Comparison of ENCODE assay signal across 11 mouse cellular contexts in the genomic region with DNA sequence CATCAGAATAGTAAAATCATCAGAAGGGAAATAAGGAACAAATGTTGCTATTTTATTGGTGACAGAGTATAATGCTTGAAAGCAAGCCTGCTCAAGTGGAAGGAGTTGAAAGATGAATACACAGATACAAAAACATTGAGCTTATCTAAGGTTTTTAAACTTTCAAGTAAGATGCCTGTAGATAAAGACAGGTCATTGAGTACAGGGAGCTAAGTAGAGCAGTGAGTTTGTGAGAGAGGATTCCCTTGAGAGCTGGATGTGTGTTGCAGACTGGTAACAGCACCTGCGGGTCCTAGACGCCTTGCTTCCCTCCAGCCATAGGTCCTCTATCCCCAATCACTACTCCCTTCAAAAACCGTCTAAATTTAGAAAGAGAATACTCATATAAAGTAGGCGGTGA. TPM values are rescaled to one million over a fixed set of nuclear protein-coding genes. Genes with fewer than 3 reads are reported as not detected.
A peak's percentile ranks its signal among the peaks of the same experiment; 100 is the strongest.
DNase-seq lines count a peak whose midpoint lies in the region; ATAC-seq and TF ChIP-seq lines count a peak whose summit lies in the region.
"Had no signal": no experiment of that assay in that cellular context is flagged by ENCODE, and none has a peak within 500 bp of the region (broad histone marks: within the 10 kb centered on the region; RNA-seq: fewer than 3 reads in every experiment).

No protein-coding gene starts in this region.

- no peak for TF ChIP-seq RAD21 in CH12.LX (IDR thresholded peaks at IDR 0.05; ENCODE audit: low read depth, low read length)

- H3K27me3 ChIP-seq in heart, embryonic 13.5 days (replicated peaks), result no peaks in the 10 kb centered on the region
- no peaks in the 10 kb centered on the region for H3K27me3 ChIP-seq in CH12.LX (replicated peaks)
- H3K27me3 ChIP-seq in forebrain, embryonic 15.5 days, result no peaks in the 10 kb centered on the region
- no peaks in the 10 kb centered on the region for H3K27me3 ChIP-seq in liver, postnatal 0 days (ENCODE audit: insufficient read depth, low read length)

- no peak for DNase-seq in heart, adult 9 months (ENCODE audit: low spot score in 2 of 2)
- no peak for DNase-seq in CH12.LX (ENCODE audit: extremely low read depth)
- no peak for DNase-seq in liver, postnatal 0 days
- no peak for DNase-seq in B cell, adult 2 months
- no peak for DNase-seq in gastrocnemius, postnatal 10 days
- no peak for DNase-seq in testis, postnatal 14 days (ENCODE audit: low spot score)
- DNase-seq: cerebellum, adult 11-12 months; kidney, postnatal 25 days; right cerebral cortex, postnatal 4 days had no signal

- peak overlapping the region; percentile 78 for H3K4me3 ChIP-seq in heart, embryonic 13.5 days
- peak overlapping the region in 2 of 3 experiments; percentile 74 to 86 for H3K4me3 ChIP-seq in CH12.LX (replicated peaks in 1 of 3; ENCODE audit: low read depth in 2 of 3, low read length in 2 of 3, poor library complexity in 1 of 3)
- H3K4me3 ChIP-seq in forebrain, embryonic 15.5 days, result peak overlapping the region; percentile 74
- peak overlapping the region; percentile 84 for H3K4me3 ChIP-seq in liver, postnatal 0 days (ENCODE audit: low read depth, low read length)

- in situ Hi-C loops in CH12.LX (cut with MboI; ENCODE audit: low pct_ligation_motif_present, low pct_unique_long_range_greater_than_20kb, low sequenced_read_pairs), result no loop called here

- 15% methylated on average over 4 of the region's 4 CpGs for WGBS in heart, embryonic 13.5 days
- WGBS in forebrain, embryonic 15.5 days, result 17% methylated on average over 4 of the region's 4 CpGs
- 30% methylated on average over 4 of the region's 4 CpGs for WGBS in liver, postnatal 0 days (ENCODE audit: insufficient replicate concordance)

- ATAC-seq in heart, embryonic 13.5 days (ENCODE audit: extremely low read depth, insufficient number of reproducible peaks, low FRiP score, low TSS enrichment), result no peak
- no peak for ATAC-seq in forebrain, embryonic 15.5 days (replicated peaks)
- no peak for ATAC-seq in liver, postnatal 0 days

- peak overlapping the region; percentile 76 for H3K4me2 ChIP-seq in heart, embryonic 13.5 days
- H3K4me2 ChIP-seq in CH12.LX (ENCODE audit: insufficient read depth, low read depth, poor library complexity, severe bottlenecking), result peak overlapping the region; percentile 93
- H3K4me2 ChIP-seq in forebrain, embryonic 15.5 days (replicated peaks), result peak overlapping the region; percentile 58
- H3K4me2 ChIP-seq in liver, postnatal 0 days (ENCODE audit: low read depth, low read length), result peak overlapping the region; percentile 81

- TF ChIP-seq EP300 in CH12.LX (IDR thresholded peaks at IDR 0.05; ENCODE audit: low read length), result peak; percentile 31
- TF ChIP-seq EP300 in liver, postnatal 0 days (IDR thresholded peaks at IDR 0.05; ENCODE audit: low read depth), result no peak

- H3K9ac ChIP-seq in heart, embryonic 13.5 days, result peak overlapping the region; percentile 98
- H3K9ac ChIP-seq in CH12.LX (ENCODE audit: insufficient read depth, low read depth), result peak overlapping the region; percentile 34; the same call in 1 of the 2 replicates
- H3K9ac ChIP-seq in forebrain, embryonic 15.5 days (replicated peaks), result peak overlapping the region; percentile 15; the same call in 1 of the 2 replicates
- no peak overlapping the region for H3K9ac ChIP-seq in liver, postnatal 0 days (replicated peaks)

- H3K36me3 ChIP-seq in heart, embryonic 13.5 days, result no peaks in the 10 kb centered on the region
- H3K36me3 ChIP-seq in CH12.LX (replicated peaks in 1 of 2; ENCODE audit: control insufficient read depth in 1 of 2, insufficient read depth in 1 of 2, low read length in 1 of 2), result peaks cover 0 to 10% of the 10 kb centered on the region in 2 experiments
- no peaks in the 10 kb centered on the region for H3K36me3 ChIP-seq in forebrain, embryonic 15.5 days
- no peaks in the 10 kb centered on the region for H3K36me3 ChIP-seq in liver, postnatal 0 days (replicated peaks; ENCODE audit: insufficient read depth, low read length)

- H3K79me2 ChIP-seq in CH12.LX (replicated peaks; ENCODE audit: control insufficient read depth, extremely low read depth, insufficient read depth, poor library complexity, severe bottlenecking), result peaks cover 58% of the 10 kb centered on the region

- dilution Hi-C loops in CH12.LX (cut with MboI; ENCODE audit: extremely low pct_ligation_motif_present, extremely low pct_unique_long_range_greater_than_20kb, low sequenced_read_pairs), result no loop called here

- TF ChIP-seq POLR2A in CH12.LX (IDR thresholded peaks at IDR 0.05; ENCODE audit: low read depth, low read length), result no peak

- H3K4me1 ChIP-seq in heart, embryonic 13.5 days, result peaks cover 49% of the 10 kb centered on the region
- peaks cover 17 to 52% of the 10 kb centered on the region in 2 experiments for H3K4me1 ChIP-seq in CH12.LX (ENCODE audit: control insufficient read depth in 1 of 2, insufficient read depth in 2 of 2)
- peaks cover 35% of the 10 kb centered on the region for H3K4me1 ChIP-seq in forebrain, embryonic 15.5 days
- peaks cover 31% of the 10 kb centered on the region for H3K4me1 ChIP-seq in liver, postnatal 0 days (ENCODE audit: insufficient read depth)

- peak overlapping the region; percentile 53 for H3K27ac ChIP-seq in heart, embryonic 13.5 days (replicated peaks)
- H3K27ac ChIP-seq in CH12.LX (ENCODE audit: insufficient read depth, low read depth), result no peak overlapping the region
- H3K27ac ChIP-seq in forebrain, embryonic 15.5 days (replicated peaks), result no peak overlapping the region
- 0 out of 2 replicates have a peak overlapping the region, but pooled peaks have one; percentile 36 for H3K27ac ChIP-seq in liver, postnatal 0 days (ENCODE audit: low read depth)

- H3K9me3 ChIP-seq in heart, embryonic 13.5 days, result no peaks in the 10 kb centered on the region
- no peaks in the 10 kb centered on the region for H3K9me3 ChIP-seq in CH12.LX (replicated peaks; ENCODE audit: low read length)
- H3K9me3 ChIP-seq in forebrain, embryonic 15.5 days, result no peaks in the 10 kb centered on the region
- H3K9me3 ChIP-seq in liver, postnatal 0 days (ENCODE audit: low read length), result no peaks in the 10 kb centered on the region

- TF ChIP-seq CTCF in CH12.LX (conservative IDR thresholded peaks at IDR 0.05 in 1 of 2, IDR thresholded peaks at IDR 0.05 in 1 of 2; ENCODE audit: low read depth in 2 of 2, low read length in 2 of 2), result no peak
- TF ChIP-seq CTCF in liver, postnatal 0 days (IDR thresholded peaks at IDR 0.05; ENCODE audit: low read depth), result no peak

TF ChIP-seq in CH12.LX, 34 proteins besides CTCF, POLR2A, EP300 and RAD21:
- no peak for TF ChIP-seq SMC3 (IDR thresholded peaks at IDR 0.05; ENCODE audit: low read depth, low read length)
- TF ChIP-seq MYC (IDR thresholded peaks at IDR 0.05; ENCODE audit: low read depth, low read length), result no peak
- TF ChIP-seq MAX (IDR thresholded peaks at IDR 0.05; ENCODE audit: low read length), result no peak
- TF ChIP-seq E2F4 (IDR thresholded peaks at IDR 0.05; ENCODE audit: insufficient replicate concordance, low read depth, low read length), result no peak
- peak; percentile 51; the same call in 1 of the 2 replicates for TF ChIP-seq CHD1 (IDR thresholded peaks at IDR 0.05; ENCODE audit: low read depth, low read length)
- 0 out of 2 replicates have a peak, but pooled peaks have one; percentile 25 for TF ChIP-seq SIN3A (IDR thresholded peaks at IDR 0.05; ENCODE audit: low read length)
- no peak for TF ChIP-seq KAT2A (IDR thresholded peaks at IDR 0.05; ENCODE audit: insufficient replicate concordance, low read length)
- no peak for TF ChIP-seq ZKSCAN1 (IDR thresholded peaks at IDR 0.05; ENCODE audit: borderline replicate concordance, low read depth, low read length)
- TF ChIP-seq MXI1 (IDR thresholded peaks at IDR 0.05; ENCODE audit: low read depth, low read length), result 0 out of 2 replicates have a peak, but pooled peaks have one; percentile 8
- no peak for TF ChIP-seq NELFE (IDR thresholded peaks at IDR 0.05; ENCODE audit: low read depth, low read length)
- TF ChIP-seq UBTF (IDR thresholded peaks at IDR 0.05; ENCODE audit: low read depth, low read length), result no peak
- no peak for TF ChIP-seq CHD2 (IDR thresholded peaks at IDR 0.05; ENCODE audit: low read length)
- no peak for TF ChIP-seq ELF1 (IDR thresholded peaks at IDR 0.05; ENCODE audit: low read depth, low read length)
- TF ChIP-seq USF1 (IDR thresholded peaks at IDR 0.05; ENCODE audit: low read depth, low read length), result no peak
- TF ChIP-seq MEF2A (IDR thresholded peaks at IDR 0.05; ENCODE audit: borderline replicate concordance, low read depth, low read length), result no peak
- TF ChIP-seq JUN (IDR thresholded peaks at IDR 0.05; ENCODE audit: insufficient read depth, low read depth, low read length), result no peak

RNA-seq across cellular contexts. Expression of a gene that starts 1.2 kb away (rescaled TPM):
- 5.2 and 7.4 TPM in 2 replicates for polyA plus RNA-seq in heart, embryonic 13.5 days (2015; fragmentation: Nextera tagmentation; extraction: Ambion mirVana)
- total RNA-seq in CH12.LX (2012; rRNA removed) (19.6 and 21.1 TPM in 2 replicates), CH12.LX (2014; rRNA removed) (26.5 and 32.8 TPM in 2 replicates)
- 11.1 and 19.1 TPM in 2 replicates for polyA plus RNA-seq in CH12.LX (2012; ENCODE audit: insufficient read length, low read depth)
- polyA plus RNA-seq in forebrain, embryonic 15.5 days (2015; fragmentation: Nextera tagmentation; extraction: Ambion mirVana), result 14.8 and 17.6 TPM in 2 replicates
- 3.4 and 3.9 TPM in 2 replicates for polyA plus RNA-seq in liver, postnatal 0 days (2015; fragmentation: Nextera tagmentation; extraction: Ambion mirVana)
- 10 to 100 TPM; 46.5 to 52.0 TPM for total RNA-seq in gastrocnemius, postnatal 10 days (2021)

RNA-seq across cellular contexts. Expression of a gene that starts 32.8 kb away (rescaled TPM):
- 3.3 and 3.9 TPM in 2 replicates for polyA plus RNA-seq in heart, embryonic 13.5 days (2015; fragmentation: Nextera tagmentation; extraction: Ambion mirVana)
- 18.6 and 21.6 TPM in 2 replicates for total RNA-seq in CH12.LX (2012; rRNA removed)
- total RNA-seq in CH12.LX (2014; rRNA removed), result 8.0 and 13.4 TPM in 2 replicates
- polyA plus RNA-seq in CH12.LX (2012; ENCODE audit: insufficient read length, low read depth), result 13.4 and 17.2 TPM in 2 replicates
- 6.4 and 6.5 TPM in 2 replicates for polyA plus RNA-seq in forebrain, embryonic 15.5 days (2015; fragmentation: Nextera tagmentation; extraction: Ambion mirVana)
- polyA plus RNA-seq in liver, postnatal 0 days (2015; fragmentation: Nextera tagmentation; extraction: Ambion mirVana), result 0.62 and 0.73 TPM in 2 replicates
- 10 to 100 TPM; 11.2 to 13.2 TPM for total RNA-seq in gastrocnemius, postnatal 10 days (2021)

Comparison
In these comparisons a context has a peak if more than half of its experiments do, and no peak if none do; other contexts are left out.
1. H3K27ac ChIP-seq: peak in heart, embryonic 13.5 days (single experiment) and liver, postnatal 0 days (single experiment); none in CH12.LX (single experiment) and forebrain, embryonic 15.5 days (single experiment).
2. Peak in every context shown above with its lines, with median percentiles within 50 percentile points of each other: H3K4me2 ChIP-seq and H3K4me3 ChIP-seq.